Mouse (Mus musculus): Measurements from ENCODE around the gene Arl15. TPM values are rescaled to one million over a fixed set of nuclear protein-coding genes. Genes with fewer than 3 reads are reported as not detected.

Gene Arl15
- polyA plus RNA-seq, 1 experiment from 2014 or later: 10.8 TPM

DNA sequence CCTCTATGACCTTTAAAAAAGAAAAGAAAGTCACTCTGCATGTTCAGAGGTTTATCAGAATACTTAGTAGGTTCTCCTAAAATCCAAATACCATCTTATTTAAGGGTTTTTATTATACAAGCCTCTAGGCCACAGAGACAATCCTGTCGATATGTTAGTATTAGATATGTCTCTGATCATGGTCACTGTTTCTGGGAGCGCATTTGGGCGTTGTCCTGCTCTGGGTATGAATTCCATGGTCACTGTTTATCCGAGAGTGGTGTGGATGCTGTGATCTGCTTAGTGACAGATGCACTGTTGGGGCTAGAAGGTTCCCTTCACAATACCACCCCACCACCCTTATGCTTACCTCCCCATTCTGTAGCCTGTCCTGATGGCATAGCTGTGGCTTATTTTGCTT, 320.8 kb downstream of the Arl15 start:
- WGBS: 96% methylated on average over 4 of the region's 4 CpGs
- TF ChIP-seq CTCF (IDR thresholded peaks at IDR 0.05; ENCODE audit: low read depth): no peak
- ATAC-seq (replicated peaks; ENCODE audit: low FRiP score, low read depth): no peak

DNA sequence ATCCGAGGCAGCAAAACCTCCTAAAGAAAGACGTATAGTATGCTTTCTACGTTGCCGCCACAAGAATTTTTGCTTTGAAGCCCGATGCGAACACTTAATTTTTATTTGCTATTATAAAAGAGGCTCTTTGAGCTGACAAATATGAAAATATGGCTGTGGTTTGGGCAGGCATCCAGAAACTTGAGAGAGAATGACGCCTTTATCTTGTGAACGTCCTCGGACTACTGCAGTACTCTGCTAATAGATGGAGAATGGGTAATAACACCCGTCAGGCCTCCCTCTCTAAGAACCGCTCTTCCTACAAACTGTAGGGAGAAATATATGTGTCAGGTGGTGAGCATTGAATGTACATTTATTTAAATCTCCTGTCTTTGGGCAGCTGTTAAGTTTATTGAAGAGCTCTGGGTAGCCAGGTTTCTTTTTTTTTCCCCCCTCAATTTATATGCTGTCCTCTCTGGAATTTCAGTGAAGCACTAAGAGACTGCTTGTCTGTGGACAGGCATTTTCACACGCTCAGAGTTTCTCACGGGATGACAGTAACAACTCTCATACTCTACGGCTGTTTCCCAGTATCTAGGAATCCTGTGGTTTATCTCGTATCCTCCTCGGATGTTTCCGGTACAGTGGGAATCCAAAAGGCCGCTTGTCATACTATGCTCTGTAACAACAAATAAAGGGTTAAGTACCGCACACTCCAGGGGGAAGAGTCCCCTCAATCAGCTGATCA, 324.0 kb downstream of the Arl15 start:
- Histone ChIP-seq H3K9ac (ENCODE audit: low read depth, low read length) (no peak overlapping the region), H3K4me3 (replicated peaks; ENCODE audit: low read depth, low read length) (no peak overlapping the region), H3K4me2 (ENCODE audit: low read length) (no peak overlapping the region), H3K36me3 (ENCODE audit: insufficient read depth, low read length) (no peaks in the 10 kb centered on the region), H3K27ac (no peak overlapping the region), H3K9me3 (replicated peaks; ENCODE audit: low read length) (no peaks in the 10 kb centered on the region), H3K27me3 (ENCODE audit: insufficient read depth, low read length) (no peaks in the 10 kb centered on the region), H3K4me1 (replicated peaks; ENCODE audit: insufficient read depth, low read length) (no peaks in the 10 kb centered on the region)
- peak; percentile 75 for DNase-seq (ENCODE audit: low spot score)
- ATAC-seq (replicated peaks; ENCODE audit: low FRiP score, low read depth): no peak
- TF ChIP-seq CTCF (IDR thresholded peaks at IDR 0.05; ENCODE audit: low read depth): no peak
- 63% methylated on average over 19 of the region's 19 CpGs for WGBS

More for the DNA sequence above, 320.8 kb downstream of the Arl15 start:
- Histone ChIP-seq H3K4me3 (replicated peaks; ENCODE audit: low read depth, low read length) (no peak overlapping the region), H3K9ac (ENCODE audit: low read depth, low read length) (no peak overlapping the region), H3K27ac (no peak overlapping the region), H3K36me3 (ENCODE audit: insufficient read depth, low read length) (no peaks in the 10 kb centered on the region), H3K27me3 (ENCODE audit: insufficient read depth, low read length) (no peaks in the 10 kb centered on the region), H3K4me2 (ENCODE audit: low read length) (no peak overlapping the region), H3K9me3 (replicated peaks; ENCODE audit: low read length) (no peaks in the 10 kb centered on the region), H3K4me1 (replicated peaks; ENCODE audit: insufficient read depth, low read length) (no peaks in the 10 kb centered on the region)
- DNase-seq (ENCODE audit: low spot score): no peak

DNA sequence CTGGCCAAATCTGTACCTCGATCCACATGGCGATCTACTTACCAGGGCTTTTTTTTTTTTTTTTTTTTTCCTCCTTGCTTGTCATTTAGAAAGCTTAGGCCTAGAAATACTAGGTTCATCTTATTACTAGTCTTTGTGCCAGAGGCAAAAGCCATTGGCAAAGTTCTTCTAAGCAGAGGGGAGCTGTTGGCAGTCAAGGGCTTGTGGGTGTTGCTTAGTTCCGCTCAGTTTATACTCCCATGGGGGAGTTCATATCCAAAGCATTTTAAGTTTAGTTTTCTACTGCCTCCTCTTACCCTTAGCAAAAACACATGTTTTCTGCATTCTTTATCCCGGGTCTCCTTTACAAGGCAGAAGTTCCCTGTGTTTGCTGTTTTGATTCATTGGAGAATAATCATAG, 325.5 kb downstream of the Arl15 start:
- Histone ChIP-seq H3K36me3 (ENCODE audit: insufficient read depth, low read length) (no peaks in the 10 kb centered on the region), H3K4me3 (replicated peaks; ENCODE audit: low read depth, low read length) (no peak overlapping the region), H3K4me2 (ENCODE audit: low read length) (no peak overlapping the region), H3K27me3 (ENCODE audit: insufficient read depth, low read length) (no peaks in the 10 kb centered on the region), H3K27ac (no peak overlapping the region), H3K4me1 (replicated peaks; ENCODE audit: insufficient read depth, low read length) (no peaks in the 10 kb centered on the region), H3K9ac (ENCODE audit: low read depth, low read length) (no peak overlapping the region), H3K9me3 (replicated peaks; ENCODE audit: low read length) (no peaks in the 10 kb centered on the region)
- TF ChIP-seq CTCF (IDR thresholded peaks at IDR 0.05; ENCODE audit: low read depth): no peak
- ATAC-seq (replicated peaks; ENCODE audit: low FRiP score, low read depth): no peak
- whole genome bisulfite sequencing: 83% methylated on average over 4 of the region's 4 CpGs
- DNase-seq (ENCODE audit: low spot score): no peak

- TF ChIP-seq CTCF (IDR thresholded peaks at IDR 0.05; ENCODE audit: low read depth): no peak
- 87% methylated on average over 9 of the region's 9 CpGs for WGBS
- no peak overlapping the region for H3K9ac ChIP-seq (ENCODE audit: low read depth, low read length)
- no peaks in the 10 kb centered on the region for H3K4me1 ChIP-seq (replicated peaks; ENCODE audit: insufficient read depth, low read length)
- ATAC-seq (replicated peaks; ENCODE audit: low FRiP score, low read depth) (no peak), DNase-seq (ENCODE audit: low spot score) (no peak)
- no peaks in the 10 kb centered on the region for H3K36me3 ChIP-seq (ENCODE audit: insufficient read depth, low read length)
- no peak overlapping the region for H3K4me3 ChIP-seq (replicated peaks; ENCODE audit: low read depth, low read length)
- no peak overlapping the region for H3K4me2 ChIP-seq (ENCODE audit: low read length)
- H3K27me3 ChIP-seq (ENCODE audit: insufficient read depth, low read length): no peaks in the 10 kb centered on the region
- H3K9me3 ChIP-seq (replicated peaks; ENCODE audit: low read length): no peaks in the 10 kb centered on the region
- H3K27ac ChIP-seq: no peak overlapping the region
These were observed 327.3 kb downstream of the Arl15 start for GRCm38 (mm10) chr13:114121591-114121990.

DNA sequence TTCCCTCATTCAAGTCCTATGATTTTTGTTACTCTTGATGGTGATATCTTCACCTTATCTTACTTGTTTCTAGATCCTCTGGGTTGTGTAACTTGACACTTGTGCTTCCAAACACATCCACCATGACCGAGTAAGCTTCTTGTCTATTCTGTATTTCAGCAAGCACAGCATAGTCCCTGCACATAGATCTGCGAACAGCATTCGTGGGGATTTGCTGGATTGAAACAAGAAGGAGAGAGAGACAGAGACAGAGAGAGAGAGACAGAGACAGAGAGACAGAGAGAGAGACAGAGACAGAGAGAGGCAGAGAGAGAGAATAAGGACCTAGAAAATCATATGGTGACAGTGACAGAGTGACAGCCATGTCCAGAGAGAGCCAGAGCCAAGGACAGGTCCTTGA, 329.1 kb downstream of the Arl15 start:
- Histone ChIP-seq H3K4me1 (replicated peaks; ENCODE audit: insufficient read depth, low read length) (no peaks in the 10 kb centered on the region), H3K4me2 (ENCODE audit: low read length) (no peak overlapping the region), H3K4me3 (replicated peaks; ENCODE audit: low read depth, low read length) (no peak overlapping the region), H3K9ac (ENCODE audit: low read depth, low read length) (no peak overlapping the region), H3K9me3 (replicated peaks; ENCODE audit: low read length) (no peaks in the 10 kb centered on the region), H3K27me3 (ENCODE audit: insufficient read depth, low read length) (no peaks in the 10 kb centered on the region), H3K36me3 (ENCODE audit: insufficient read depth, low read length) (no peaks in the 10 kb centered on the region), H3K27ac (no peak overlapping the region)
- no peak for ATAC-seq (replicated peaks; ENCODE audit: low FRiP score, low read depth)
- no peak for DNase-seq (ENCODE audit: low spot score)
- WGBS: 79% methylated on average over 3 of the region's 3 CpGs
- TF ChIP-seq CTCF (IDR thresholded peaks at IDR 0.05; ENCODE audit: low read depth): no peak

DNA sequence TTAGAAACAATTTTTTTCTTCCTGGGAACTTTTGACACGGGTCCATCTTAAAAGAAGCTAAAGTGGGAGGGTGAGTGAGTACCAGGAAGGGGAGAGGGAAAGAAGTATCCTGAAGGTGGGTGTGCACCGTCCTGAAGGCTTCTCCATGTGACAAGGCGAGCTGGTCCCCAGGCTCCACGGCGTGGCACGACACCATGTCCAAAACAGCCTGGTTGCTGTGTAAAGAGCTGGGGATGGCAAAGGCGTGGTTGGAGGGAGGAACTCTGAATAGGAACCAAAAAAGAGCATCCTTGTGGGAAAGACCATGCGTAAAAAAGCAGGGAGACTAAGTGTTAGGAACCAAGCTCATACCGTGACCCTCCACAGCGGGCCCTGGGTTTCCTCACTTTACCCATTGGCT, 330.1 kb downstream of the Arl15 start:
- Histone ChIP-seq H3K9ac (ENCODE audit: low read depth, low read length) (no peak overlapping the region), H3K36me3 (ENCODE audit: insufficient read depth, low read length) (no peaks in the 10 kb centered on the region), H3K27me3 (ENCODE audit: insufficient read depth, low read length) (no peaks in the 10 kb centered on the region), H3K9me3 (replicated peaks; ENCODE audit: low read length) (no peaks in the 10 kb centered on the region), H3K4me1 (replicated peaks; ENCODE audit: insufficient read depth, low read length) (no peaks in the 10 kb centered on the region), H3K27ac (no peak overlapping the region), H3K4me3 (replicated peaks; ENCODE audit: low read depth, low read length) (no peak overlapping the region), H3K4me2 (ENCODE audit: low read length) (no peak overlapping the region)
- TF ChIP-seq CTCF (IDR thresholded peaks at IDR 0.05; ENCODE audit: low read depth): no peak
- DNase-seq (ENCODE audit: low spot score): no peak
- ATAC-seq (replicated peaks; ENCODE audit: low FRiP score, low read depth): no peak
- WGBS: 88% methylated on average over 10 of the region's 10 CpGs

DNA sequence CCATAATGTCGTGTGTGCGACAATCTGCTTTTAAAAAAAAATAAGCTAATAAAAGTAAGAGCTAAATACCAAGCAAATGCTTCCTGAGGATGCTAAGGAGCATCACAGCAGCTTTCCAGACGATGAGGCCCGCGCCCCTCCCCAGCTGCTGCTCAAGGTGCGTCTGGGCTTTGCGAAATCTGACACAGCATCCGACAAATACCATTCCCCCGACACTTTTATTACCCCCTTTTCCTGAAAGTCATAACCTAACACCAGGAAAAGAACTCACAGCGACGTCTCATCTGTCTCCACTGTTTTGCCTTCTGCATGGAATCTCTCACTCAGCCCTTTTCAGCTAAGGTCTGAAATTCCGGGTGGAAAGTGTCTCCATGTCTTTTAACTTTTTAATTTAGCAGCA, 330.7 kb downstream of the Arl15 start:
- Histone ChIP-seq H3K36me3 (ENCODE audit: insufficient read depth, low read length) (no peaks in the 10 kb centered on the region), H3K27me3 (ENCODE audit: insufficient read depth, low read length) (no peaks in the 10 kb centered on the region), H3K4me2 (ENCODE audit: low read length) (no peak overlapping the region), H3K4me3 (replicated peaks; ENCODE audit: low read depth, low read length) (no peak overlapping the region), H3K9ac (ENCODE audit: low read depth, low read length) (no peak overlapping the region), H3K27ac (no peak overlapping the region), H3K9me3 (replicated peaks; ENCODE audit: low read length) (no peaks in the 10 kb centered on the region), H3K4me1 (replicated peaks; ENCODE audit: insufficient read depth, low read length) (no peaks in the 10 kb centered on the region)
- WGBS: 19% methylated on average over 12 of the region's 12 CpGs
- no peak for ATAC-seq (replicated peaks; ENCODE audit: low FRiP score, low read depth)
- DNase-seq (ENCODE audit: low spot score): no peak
- no peak for TF ChIP-seq CTCF (IDR thresholded peaks at IDR 0.05; ENCODE audit: low read depth)

Measured in kidney, postnatal 0 days (tissue).